Mouse (Mus musculus): ENCODE results near the gene Lmf2.

Lmf2 gene

DNA sequence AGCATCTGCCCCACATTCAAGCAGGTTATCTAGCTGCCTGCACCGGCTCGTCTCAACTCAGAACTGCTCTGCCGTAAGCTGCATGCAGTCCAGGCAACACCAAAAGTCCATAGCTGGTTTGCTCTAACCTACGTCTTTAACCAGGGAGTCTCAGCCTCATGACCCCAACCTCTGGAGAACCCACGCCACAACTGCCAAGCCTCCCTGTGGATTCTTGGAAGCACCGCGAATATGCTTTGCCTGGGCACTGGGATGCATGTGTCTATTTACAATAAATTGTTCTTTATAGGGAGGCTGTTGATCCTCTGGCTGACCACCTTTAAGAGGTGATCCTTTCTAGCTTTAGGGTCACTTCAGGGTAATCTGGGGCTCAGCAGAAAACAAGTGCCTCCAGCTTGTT, 17.1 kb upstream of the Lmf2 start:
- DNase-seq (ENCODE audit: low read depth, low spot score) = no peak

DNA sequence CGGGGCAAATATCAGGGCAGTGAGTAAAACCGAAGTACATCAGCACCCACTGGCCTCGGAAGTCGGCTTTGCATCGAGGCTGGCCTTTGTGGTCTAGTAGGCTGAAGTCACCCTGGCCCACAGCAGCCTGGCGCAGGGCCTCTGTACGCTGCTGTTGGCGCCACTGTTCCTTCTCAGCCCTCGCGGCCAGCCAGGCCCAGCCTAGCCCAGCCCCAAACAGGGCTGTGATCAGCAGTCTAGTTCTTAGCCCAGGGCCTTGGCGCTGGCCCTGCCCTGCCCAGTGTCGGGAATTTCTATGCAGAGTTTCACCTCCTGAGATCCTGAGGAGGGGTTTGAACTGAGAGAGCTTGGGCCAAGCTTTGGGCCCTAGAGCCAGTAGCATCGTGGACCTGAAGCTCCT, 16.6 kb upstream of the Lmf2 start:
- DNase-seq (ENCODE audit: low read depth, low spot score) = no peak

DNA sequence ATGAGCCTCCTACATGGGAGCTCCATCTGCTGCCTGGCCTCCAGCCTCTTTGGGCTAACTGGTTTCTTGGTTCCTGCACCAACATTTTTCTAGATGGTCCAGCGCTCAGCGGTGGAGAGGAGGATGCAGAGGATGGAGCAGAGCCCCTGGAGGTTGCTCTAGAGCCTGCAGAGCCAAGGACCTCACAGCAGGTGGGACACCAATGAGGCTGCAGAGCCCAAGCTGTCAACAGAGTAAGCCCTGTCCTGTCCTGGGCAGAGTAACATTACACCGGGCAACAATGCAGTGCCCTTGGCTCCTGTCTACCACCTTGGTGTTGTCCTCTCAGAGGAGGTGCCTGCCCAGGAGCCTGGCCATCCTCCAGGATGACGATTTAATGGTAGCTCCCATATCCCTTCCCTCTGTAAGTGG, 9.7 kb upstream of the Lmf2 start:
- no peak for DNase-seq (ENCODE audit: low read depth, low spot score)

DNA sequence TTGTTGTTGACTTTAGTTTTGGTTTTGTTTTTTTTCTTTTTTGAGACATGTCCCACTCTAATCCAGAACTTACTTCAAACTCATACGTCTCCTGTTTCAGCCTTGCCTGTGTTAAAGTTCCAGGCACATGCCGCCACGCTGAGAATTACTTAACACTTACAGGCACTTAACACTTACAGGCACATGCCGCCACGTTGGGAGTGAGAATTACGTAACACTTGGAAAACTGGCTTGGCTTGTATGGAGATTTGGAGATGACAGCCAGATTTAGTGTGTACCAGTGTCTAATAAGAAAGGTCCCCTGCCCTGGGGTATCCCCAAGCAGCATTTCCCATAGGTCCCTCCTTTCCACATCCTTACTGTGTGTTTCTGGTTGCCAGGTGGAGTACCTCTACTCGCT, 7.6 kb upstream of the Lmf2 start:
- no peak for DNase-seq (ENCODE audit: low read depth, low spot score)

DNA sequence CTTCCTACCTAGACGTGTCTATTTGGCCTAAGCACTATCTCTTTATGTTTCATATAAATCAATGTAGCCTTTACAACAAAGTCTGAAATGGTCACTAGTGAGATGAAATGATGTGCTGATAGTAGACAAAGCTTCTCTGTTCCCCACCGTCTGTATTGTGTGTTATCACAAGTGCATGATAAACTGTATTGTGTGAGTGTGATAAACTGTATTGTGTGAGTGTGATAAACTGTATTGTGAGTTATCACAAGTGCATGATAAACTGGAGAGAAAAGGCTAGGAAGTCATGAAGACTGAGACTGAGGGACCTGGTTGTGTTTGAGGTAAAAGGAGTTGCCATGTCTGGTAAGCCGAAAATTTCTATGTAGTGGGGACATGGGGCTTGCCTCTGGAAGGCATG, 3.3 kb upstream of the Lmf2 start:
- DNase-seq (ENCODE audit: low read depth, low spot score) = no peak

DNA sequence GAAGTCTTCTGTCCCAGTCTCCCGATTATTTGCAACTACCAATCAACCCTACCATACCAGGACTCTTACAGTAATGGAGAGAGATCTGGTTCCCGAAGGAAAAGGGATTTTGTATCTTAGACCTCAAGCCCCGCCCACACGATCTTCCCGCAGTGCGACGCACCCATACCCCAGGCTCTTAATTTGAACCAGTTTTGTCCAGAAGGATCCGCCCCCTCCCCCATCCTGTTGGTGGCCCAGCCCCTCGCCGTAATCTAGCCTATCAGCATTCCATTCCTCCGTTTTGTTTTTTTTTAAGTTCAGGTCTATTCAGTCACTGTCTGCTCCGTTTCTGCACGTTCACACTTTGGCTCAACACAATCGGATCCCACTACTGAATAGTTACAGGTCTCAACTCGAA, 913 bp upstream of the Lmf2 start:
- DNase-seq (ENCODE audit: low read depth, low spot score) = peak; percentile 68

DNA sequence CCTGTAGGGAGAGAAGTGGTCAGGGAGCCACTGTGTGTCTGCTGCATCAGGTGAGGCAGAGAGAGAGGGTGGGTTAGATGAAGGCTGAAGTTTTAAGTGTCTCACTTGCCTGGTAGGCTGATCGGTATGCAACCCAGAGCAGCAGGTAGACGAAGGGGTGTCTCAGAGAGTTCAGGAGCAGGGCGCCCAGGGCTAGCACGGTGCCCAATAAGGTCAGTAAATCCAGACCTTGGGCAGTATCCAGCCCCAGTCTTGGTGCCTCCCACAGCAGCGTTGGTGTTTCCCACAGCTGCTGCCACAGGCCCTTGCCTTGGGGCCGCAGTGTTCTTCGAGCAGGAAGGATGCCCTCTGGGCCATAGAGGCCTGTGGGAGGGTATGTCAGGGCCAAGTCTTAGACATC, 1.0 kb downstream of the Lmf2 start:
- no peak for DNase-seq (ENCODE audit: low read depth, low spot score)

DNA sequence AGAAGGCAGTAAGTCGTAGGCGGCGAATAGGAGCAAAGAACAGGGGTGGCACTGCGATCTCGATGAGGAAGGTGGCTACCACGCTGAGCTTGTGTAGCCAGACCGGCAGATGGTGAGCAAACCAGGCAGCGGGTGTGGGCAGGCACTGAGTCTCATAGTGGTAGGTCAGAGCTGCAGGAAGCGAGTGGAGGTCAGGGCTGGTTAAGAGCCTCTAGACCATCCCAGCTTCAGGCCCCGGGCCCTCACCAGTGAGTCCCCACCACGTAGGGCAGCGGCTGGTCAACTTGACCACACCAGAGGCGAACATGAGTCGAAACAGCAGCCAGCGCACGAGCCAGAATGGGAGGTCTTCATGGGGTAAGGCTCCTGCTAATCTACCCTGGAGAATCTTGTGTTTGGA, 1.6 kb downstream of the Lmf2 start:
- no peak for DNase-seq (ENCODE audit: low read depth, low spot score)

DNA sequence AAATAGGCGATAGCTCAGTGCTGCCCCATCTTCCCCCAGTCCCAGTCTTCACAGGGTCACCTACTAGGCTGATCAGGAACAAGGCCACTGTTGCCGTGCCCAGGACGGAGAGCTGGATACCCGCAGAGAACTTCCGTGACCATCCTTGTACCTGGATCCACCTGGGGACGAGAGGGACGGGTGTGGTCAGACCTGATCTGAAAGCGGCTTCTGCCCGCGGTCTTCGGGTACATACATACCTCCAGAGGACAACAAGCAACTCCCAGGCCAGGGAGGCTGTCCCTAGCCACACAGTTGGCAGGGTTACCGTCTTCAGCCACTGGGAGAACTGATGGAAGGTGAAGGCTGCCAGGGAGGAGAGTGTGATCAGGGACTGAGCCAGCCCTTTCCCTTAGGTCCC, 2.7 kb downstream of the Lmf2 start:
- DNase-seq (ENCODE audit: low read depth, low spot score) = no peak

DNA sequence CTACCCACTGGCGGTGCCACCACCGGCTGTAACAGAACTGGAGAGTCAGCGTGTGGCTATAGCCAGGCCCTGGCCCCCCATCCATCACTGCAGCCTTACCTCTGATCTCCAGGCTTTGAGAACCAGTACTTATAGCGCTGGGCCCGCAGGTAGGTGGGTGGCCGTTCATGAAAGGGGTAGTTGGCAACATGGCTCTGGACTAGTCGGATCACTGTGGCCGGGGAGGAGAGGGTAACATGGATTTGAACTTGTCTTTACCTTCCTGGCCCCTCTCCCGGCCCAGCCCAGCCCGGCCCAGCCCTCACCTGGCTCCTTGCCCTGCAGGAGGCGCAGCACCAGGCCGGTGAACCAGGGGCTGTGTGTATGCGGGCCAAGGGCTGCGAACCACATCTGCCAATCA, 3.4 kb downstream of the Lmf2 start:
- DNase-seq (ENCODE audit: low read depth, low spot score) = no peak

DNA sequence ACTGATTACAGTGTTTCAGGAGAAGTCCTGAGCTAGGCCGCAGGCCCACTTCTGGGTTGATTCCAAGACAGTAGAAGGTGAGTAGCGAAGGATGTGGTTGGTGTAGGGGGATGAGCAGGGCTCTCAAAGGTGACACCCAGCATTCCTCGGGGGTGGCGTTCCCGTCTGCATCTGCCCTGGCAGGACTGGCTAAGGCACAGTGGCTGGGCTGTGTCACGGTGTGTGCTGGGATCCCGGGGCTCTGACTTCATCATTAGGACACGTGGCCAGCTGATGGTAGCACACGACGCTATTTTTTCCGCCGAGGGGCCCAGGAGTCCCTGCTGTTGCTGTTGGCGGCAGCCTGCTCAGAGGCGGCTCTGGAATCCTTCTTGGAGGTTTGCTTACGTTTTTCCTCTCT, 4.2 kb downstream of the Lmf2 start:
- no peak for DNase-seq (ENCODE audit: low read depth, low spot score)

DNA sequence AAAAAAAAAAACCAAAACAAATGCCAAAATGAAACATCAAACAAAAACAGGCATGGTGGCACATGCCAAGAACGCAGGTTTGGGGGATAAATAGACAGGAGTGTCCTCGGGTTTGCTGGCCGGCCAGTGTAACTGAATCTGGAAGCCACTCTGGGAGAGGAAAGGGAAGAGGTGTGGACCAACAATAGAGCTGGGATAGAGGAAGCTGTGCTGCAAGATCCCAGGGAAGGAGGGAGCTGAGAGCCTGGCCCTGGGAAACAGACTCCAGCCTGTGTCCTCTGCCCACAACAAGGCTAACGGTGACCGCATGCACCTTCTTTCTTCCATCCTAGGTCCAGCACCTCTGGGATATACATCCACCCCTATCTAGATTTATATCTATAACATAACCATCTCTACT, 5.0 kb downstream of the Lmf2 start:
- DNase-seq (ENCODE audit: low read depth, low spot score) = no peak

DNA sequence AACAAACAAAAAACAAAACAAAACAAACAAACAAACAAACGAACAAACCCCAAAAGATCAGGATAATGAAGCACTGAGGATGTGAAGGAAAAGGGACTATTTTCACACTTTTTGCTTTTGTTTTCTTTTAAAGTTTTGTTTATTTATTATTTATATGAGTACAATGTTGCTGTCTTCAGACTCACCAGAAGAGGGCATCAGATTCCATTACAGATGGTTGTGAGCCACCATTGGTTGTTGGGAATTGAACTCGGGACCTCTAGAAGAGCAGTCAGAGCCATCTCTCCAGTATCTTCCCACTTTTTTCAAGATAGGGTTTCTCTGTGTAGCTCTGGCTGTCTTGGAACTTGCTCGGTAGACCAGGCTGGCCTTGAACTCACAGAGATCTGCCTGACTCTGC, 12.1 kb downstream of the Lmf2 start:
- DNase-seq (ENCODE audit: low read depth, low spot score) = no peak

DNA sequence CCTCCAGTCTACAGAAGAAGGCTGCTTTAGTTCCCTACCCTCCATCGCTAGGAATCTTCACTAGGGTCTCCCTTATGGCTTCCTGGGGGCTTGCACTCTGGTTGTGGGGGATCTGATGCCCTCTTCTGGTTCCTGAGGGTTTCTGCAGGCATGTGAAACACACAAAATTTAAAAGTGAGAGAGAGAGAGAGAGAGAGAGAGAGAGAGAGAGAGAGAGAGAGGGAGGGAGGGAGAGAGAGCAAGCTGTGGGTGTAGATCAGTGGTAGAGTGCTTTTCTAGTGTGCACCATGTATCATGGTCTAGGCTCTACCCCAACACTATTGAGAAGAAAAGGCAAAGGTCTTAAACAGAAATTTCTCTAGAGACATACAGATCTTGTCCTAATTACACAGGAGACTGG, 13.8 kb downstream of the Lmf2 start:
- DNase-seq (ENCODE audit: low read depth, low spot score) = no peak

DNA sequence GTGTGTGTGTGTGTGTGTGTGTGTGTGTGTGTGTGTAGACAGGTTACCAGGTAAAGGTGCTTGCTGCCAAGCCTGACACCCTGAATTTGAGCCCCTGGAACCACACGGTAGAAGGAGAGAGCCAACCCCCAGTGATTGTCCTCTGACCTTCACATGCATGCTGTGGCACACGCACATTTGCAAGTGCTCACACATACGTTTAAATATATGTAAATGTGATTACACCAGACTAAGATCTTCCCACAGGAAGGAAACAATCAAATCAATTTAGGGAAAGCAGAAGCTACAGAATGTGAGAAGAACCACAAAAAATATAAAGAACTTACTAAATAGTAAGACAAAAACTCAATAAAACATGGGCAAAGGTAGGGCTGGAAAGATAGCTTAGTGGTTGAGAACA, 15.3 kb downstream of the Lmf2 start:
- DNase-seq (ENCODE audit: low read depth, low spot score) = no peak

DNA sequence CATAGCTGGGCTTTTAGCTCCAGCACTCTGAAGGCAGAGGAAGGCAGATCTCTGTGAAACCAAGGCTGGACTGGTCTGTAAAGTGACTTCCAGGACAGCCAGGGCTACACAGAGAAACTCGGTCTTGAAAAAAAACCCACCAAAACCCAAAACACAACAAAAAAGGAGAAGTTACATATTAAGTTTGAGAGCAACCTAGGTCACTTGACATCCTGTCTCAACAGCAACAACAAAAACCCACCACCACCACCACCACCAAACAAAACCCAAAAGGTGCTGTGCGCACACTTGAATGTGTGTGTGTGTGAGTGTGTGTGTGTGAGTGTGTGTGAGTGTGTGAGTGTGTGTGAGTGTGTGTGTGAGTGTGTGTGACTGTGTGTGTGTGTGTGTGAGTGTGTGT, 15.8 kb downstream of the Lmf2 start:
- no peak for DNase-seq (ENCODE audit: low read depth, low spot score)

DNA sequence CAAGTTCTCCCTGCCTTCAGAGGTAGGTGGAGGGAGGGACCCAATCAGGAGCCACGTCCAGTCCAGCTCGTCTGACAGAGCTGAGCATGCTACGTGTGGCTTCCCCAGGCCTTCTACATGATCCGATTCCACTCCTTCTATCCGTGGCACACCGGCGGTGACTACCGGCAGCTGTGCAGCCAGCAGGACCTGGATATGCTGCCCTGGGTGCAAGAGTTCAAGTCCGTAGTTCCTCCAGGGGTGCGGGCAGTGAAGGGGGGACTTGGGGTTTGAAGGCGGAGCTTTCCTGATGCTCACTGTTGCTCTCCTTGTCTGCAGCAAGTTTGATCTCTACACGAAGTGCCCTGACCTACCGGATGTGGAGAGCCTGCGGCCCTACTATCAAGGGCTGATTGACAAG, 19.0 kb downstream of the Lmf2 start:
- DNase-seq (ENCODE audit: low read depth, low spot score) = no peak

DNA sequence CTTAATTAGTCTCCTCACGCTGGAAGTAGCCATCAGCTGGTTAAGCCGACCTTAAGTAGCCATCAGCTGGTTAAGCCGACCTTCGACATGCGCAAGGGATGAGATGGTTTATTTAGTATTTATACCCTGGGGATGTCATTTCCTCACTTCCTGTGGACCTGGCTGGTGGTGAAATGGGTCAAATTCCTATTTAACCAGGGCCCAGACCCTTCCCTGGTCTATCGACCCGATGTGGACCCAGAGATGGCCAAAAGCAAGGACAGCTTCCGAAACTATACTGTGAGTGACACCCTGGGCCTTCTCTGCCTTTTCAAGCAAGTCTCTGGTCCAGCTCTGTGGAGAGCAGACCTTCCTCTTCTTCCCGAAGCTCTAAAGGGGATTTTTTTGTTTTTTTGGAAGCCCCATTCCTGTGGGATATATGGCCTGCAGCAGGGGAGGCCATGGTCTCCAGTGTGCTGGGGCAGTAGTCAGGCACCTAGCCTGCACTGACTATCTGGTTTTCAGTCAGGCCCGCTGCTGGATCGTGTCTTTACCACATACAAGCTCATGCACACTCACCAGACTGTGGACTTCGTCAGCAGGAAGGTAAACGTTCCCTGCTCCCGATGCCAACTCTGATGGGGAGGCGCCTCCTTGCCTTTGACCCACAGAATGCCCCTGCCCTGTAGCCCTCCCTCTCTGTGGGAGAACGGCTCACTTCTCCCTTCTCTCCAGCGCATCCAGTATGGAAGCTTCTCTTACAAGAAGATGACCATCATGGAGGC, 20.5 kb downstream of the Lmf2 start:
- no peak for DNase-seq (ENCODE audit: low read depth, low spot score)

DNA sequence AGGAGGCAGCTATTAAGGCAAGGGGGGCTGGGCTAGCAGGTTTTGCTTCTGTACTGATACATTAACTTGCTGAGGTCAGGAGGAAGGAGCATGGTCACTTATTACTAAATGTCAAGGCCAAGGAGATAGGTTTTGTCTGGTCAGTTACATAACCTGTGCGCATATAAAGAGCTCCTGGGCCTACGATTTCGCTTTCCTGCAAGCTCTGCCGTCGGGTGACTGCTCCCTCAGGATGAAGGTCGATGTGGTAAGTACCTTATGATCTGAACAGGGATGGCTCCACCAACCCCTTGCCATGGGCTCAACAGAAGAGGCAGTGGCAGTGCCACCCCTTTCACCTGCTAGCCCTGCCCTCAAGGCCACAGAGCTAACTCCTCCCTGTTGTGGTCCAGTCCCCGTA, 21.2 kb downstream of the Lmf2 start, which contains the start of gene Miox:
Gene Miox (plus strand): TSS at position 128 of the 400 bp plus-strand sequence.
- no peak for DNase-seq (ENCODE audit: low read depth, low spot score)

DNA sequence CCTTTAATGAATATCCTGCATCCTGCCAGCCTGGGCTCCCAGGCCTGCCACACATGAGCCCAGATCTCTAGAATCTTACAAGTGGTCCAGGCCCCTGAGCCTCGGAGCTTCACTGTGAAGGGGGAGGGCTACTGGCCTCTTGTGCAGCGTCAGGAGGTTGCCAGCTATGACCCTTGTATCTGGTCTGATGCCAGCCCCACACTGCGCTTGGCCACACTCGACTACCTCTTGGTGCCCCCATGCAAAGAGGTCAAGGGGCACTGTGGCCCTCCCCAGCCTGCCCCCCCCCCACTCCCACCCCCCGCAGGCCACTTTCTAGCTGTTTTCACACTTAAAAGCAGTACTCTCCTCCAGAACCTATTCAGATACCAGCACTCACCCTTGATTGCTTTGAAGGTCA, 29.0 kb downstream of the Lmf2 start:
- DNase-seq (ENCODE audit: low read depth, low spot score) = no peak

DNA sequence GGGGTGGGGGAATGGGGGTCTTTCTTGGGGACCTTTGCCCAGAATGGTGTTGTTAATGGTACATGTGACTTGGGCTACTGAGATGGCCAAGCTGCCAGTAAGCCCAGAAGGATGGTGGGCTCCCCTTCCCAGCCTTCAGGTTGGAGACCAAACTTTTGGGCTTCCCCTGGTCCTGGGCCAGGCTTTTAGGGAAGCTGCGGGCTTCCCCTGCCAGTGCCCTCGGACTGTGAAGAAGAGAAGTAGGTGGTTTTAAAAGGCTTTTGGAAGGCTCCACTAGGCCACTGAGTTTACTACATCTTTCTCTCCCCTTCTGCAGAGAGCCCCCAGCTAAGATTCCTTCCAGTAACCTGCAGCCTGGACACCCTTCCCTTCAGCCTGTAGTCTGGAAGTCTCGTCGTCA, 31.8 kb downstream of the Lmf2 start:
- no peak for DNase-seq (ENCODE audit: low read depth, low spot score)

DNA sequence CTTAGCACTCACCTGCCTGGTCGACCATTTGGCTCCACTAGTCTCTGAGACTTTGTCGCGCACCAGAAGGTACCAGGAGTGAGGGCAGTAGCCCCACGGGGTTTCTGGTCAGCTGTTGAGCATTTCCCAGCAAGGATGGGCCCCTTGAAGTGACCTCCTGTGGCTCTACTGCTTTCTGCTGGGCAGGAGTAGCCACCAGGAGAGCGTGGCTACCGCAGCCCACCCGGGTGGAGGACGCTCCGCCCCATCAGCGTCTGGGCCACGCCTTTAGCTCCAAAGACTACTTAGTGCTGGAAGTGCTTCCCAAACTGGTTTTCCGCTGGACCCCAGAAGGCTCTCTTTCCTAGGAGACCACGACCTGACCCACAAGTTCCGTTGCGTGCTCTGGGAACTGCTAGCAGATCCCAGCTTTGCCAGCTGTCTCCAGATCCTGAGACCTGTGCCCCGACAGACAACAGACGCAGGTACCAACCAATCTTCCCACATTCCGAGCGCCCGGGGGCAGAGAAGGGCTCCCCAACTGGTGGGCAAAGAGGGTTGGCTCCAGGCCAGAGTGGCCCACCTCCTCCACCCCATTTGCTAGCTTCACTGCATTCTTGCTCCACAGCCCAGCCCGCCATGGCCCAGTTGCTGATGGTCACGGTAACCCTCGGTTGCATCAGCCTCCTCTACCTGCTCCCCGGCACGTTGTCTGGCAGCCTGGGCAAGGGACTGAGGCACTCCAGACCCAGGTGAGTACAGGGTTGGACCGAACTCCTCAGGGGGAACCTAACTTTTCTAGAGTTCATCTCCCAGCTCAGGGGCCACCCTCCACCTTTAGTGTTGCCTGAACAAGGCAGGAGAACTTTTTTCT, 32.6 kb downstream of the Lmf2 start, which contains the start of gene Adm2:
Gene Adm2 (plus strand): TSS at position 51 of the 853 bp plus-strand sequence.
- no peak for DNase-seq (ENCODE audit: low read depth, low spot score)

DNA sequence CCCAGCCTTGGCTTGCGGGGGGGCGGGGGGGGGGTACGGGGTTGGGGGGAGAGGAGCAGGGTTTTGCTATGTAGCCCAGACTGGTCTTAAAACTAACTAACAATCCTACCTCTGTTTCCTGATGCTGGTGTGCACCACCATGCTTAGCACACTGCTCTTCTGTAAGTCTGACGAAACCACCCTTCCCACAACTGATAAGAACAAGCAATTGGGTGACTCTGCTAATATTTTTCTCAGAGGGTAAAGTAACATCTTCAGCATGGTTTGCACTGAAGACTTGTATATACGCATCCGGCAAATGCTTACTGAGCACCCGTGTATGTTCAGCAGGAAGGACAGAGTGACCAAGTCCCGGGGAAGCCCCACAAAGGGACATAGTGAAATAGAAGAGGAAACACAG, 34.2 kb downstream of the Lmf2 start:
- no peak for DNase-seq (ENCODE audit: low read depth, low spot score)
